Mouse (Mus musculus) G1E (cell line): ENCODE measurements at regions not wholly inside any gene's neighbourhood (a gene's known extent, or its start where the extent isn't known, plus 50 kb on each side); places are given as distances from the start of the nearest gene placed in this dataset.

Source experiments
- ATAC-seq: 2 replicates; pipeline ENCODE4 v1.8.0; 2016; ENCODE audit warnings: mild to moderate bottlenecking; ENCODE audit not compliant: insufficient number of reproducible peaks, poor library complexity, low FRiP score, severe bottlenecking; ENCODE audit errors: extremely low read depth
- DNase-seq: peaks from one replicate; pipeline ENCODE4 v3.0.0; 2012; ENCODE audit warnings: low spot score
- H3K27me3 ChIP-seq: 2 replicates; pipeline ENCODE4 v1.6.1; 2012; ENCODE audit warnings: mild to moderate bottlenecking, low read length, inconsistent platforms; ENCODE audit not compliant: insufficient read depth
- H3K36me3 ChIP-seq: replicated peaks from 2 replicates; pipeline ENCODE3; 2012; ENCODE audit warnings: mild to moderate bottlenecking, inconsistent platforms
- H3K4me1 ChIP-seq: 2 replicates; pipeline ENCODE4 v1.6.1; 2012; ENCODE audit warnings: low read depth, low read length, inconsistent platforms, mixed read lengths; ENCODE audit not compliant: insufficient read depth
- H3K4me3 ChIP-seq: 2 replicates; pipeline ENCODE4 v1.5.1; 2012; ENCODE audit warnings: low read depth, mild to moderate bottlenecking, inconsistent platforms, low read length, moderate library complexity, mixed read lengths
- H3K9me3 ChIP-seq: replicated peaks from 2 replicates; pipeline ENCODE4 v1.6.1; 2012; ENCODE audit warnings: inconsistent platforms
- CTCF ChIP-seq: IDR thresholded peaks from 2 replicates; pipeline ENCODE4 v1.5.1; 2012; ENCODE audit warnings: low read depth, low read length, inconsistent platforms, mixed read lengths
- GATA1 ChIP-seq: IDR thresholded peaks from 2 replicates; pipeline ENCODE4 v1.6.1; 2012; ENCODE audit warnings: borderline replicate concordance, low read length, inconsistent platforms, mixed read lengths
- GATA2 ChIP-seq: IDR thresholded peaks from 2 replicates; pipeline ENCODE4 v1.6.1; 2012; ENCODE audit warnings: low read depth, low read length, inconsistent platforms, borderline replicate concordance
- POLR2AphosphoS5 ChIP-seq: IDR thresholded peaks from 2 replicates; pipeline ENCODE4 v1.6.1; 2012; ENCODE audit warnings: low read depth, low read length, inconsistent platforms; ENCODE audit not compliant: insufficient replicate concordance
- TAL1 ChIP-seq: conservative IDR thresholded peaks from 2 replicates; pipeline ENCODE4 v1.6.1; 2012; ENCODE audit warnings: low read depth, low read length, inconsistent platforms, mixed read lengths

DNA sequence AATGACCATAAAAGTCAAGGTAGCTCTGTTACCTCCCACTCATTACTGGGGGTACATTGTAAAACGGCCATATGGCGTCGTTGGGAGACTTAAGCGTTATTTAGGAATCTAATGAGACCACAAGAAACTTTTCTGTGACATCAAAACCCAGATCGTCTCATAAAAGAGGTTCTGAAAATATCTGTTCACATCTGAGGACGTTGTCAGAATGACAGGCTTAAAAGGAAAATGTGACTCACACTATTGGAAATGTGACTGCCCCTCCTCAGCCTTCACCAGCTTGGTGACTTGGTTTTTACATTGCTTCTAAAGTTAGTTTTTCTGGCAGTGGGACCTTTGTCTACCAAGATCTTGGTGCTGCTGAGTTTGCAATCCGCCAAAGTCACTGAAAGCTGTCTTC lies 252.9 kb downstream of the Etnk1 start:
- Histone ChIP-seq H3K27me3 (no peaks in the 10 kb centered on the region), H3K4me1 (no peaks in the 10 kb centered on the region), H3K36me3 (no peaks in the 10 kb centered on the region), H3K9me3 (peaks cover 35% of the 10 kb centered on the region), H3K4me3 (no peak overlapping the region)
- TF ChIP-seq GATA1 = no peak
- no peak for TF ChIP-seq TAL1
- no peak for TF ChIP-seq POLR2AphosphoS5
- no peak for TF ChIP-seq CTCF
- no peak for TF ChIP-seq GATA2
- DNase-seq = no peak
- no peak for ATAC-seq

DNA sequence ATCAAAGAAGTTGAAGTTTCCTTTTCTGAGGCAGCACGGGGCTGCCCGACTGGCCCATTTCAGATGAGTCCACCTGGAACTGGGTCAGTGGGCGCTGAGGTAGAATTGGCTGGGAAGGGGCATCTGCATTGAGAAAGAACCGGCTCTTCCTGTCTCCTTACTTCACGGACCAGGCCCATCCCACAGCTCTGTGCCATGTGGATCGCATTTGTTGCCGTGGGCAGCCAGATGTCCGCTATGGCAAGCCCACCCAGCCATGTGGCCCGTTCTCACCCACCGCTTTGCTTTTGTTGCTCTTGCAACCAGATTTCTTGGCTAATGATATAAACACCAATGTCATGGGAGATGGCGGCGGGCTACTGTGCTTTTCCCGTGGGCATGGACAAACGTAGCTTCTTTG lies 256.0 kb downstream of the Etnk1 start:
- Histone ChIP-seq H3K9me3 (peaks cover 45% of the 10 kb centered on the region), H3K4me3 (no peak overlapping the region), H3K27me3 (no peaks in the 10 kb centered on the region), H3K4me1 (no peaks in the 10 kb centered on the region), H3K36me3 (no peaks in the 10 kb centered on the region)
- no peak for DNase-seq
- no peak for ATAC-seq
- TF ChIP-seq POLR2AphosphoS5 (no peak), GATA2 (no peak), TAL1 (no peak), CTCF (no peak), GATA1 (no peak)

DNA sequence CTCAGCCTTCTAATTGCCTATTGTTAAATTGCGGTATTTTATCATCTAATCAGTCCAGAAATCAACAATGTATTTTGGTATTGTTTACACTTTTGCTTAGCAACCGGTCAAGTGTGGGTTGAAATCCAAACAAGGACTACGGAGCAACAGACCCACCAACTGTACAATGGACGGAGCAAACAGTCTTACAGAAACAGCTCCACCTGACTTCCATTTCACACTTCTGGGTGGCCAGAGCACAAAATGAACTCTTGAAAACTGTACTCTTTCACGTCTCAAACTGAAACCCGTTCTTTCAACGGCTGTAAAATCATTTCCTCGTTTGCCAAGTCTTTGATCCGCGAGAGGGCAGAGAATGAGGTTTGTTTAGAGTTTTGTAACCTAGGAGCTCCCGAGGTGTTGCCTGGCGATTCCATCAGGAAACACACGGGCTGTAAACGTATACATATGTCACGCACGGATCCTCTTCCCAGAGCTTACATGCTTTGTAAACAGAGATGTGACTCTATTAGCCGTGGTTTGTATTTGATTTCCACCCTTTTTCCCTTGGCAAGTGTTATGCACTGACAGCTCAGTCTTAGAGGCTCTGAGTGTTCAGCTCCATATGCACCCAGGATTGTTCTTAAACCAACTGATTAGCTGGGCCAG lies 258.3 kb downstream of the Etnk1 start:
- no peak for TF ChIP-seq GATA2
- no peak for TF ChIP-seq TAL1
- no peak for TF ChIP-seq GATA1
- TF ChIP-seq CTCF = no peak
- no peak for TF ChIP-seq POLR2AphosphoS5
- Histone ChIP-seq H3K4me3 (no peak overlapping the region), H3K4me1 (no peaks in the 10 kb centered on the region), H3K9me3 (peaks cover 54% of the 10 kb centered on the region), H3K36me3 (no peaks in the 10 kb centered on the region), H3K27me3 (no peaks in the 10 kb centered on the region)
- DNase-seq (no peak), ATAC-seq (no peak)

DNA sequence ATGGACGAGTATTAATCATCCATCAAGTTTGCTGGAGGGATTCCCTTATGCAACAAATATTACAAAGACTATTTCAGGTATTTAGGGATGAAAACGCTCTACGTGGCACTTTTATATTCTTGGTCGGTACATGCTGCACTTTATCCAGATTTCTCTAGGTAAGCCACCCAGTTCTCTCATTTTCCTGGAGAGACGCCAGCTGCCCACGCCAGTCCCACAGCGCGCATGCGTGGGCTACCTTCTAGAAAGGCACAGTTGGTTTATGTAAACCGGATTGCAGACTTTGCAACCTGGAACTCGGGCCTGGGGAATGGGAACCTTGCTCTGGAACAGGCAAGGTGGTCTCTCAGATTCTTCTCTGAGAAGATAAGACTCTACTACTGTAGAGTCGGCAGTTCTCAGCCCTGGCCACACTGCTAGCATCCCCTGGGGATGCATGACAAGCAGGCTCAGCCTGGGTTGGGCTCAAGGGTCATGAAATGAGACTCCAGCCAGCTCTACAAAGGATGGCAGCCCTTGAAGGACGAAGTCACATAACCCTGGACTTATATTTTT lies 265.0 kb downstream of the Etnk1 start:
- H3K4me1 ChIP-seq = no peaks in the 10 kb centered on the region
- H3K4me3 ChIP-seq = no peak overlapping the region
- no peaks in the 10 kb centered on the region for H3K36me3 ChIP-seq
- DNase-seq (no peak), ATAC-seq (no peak)
- H3K27me3 ChIP-seq = no peaks in the 10 kb centered on the region
- H3K9me3 ChIP-seq = peaks cover 65% of the 10 kb centered on the region
- TF ChIP-seq GATA2 (no peak), TAL1 (no peak), POLR2AphosphoS5 (no peak), GATA1 (no peak), CTCF (no peak)

DNA sequence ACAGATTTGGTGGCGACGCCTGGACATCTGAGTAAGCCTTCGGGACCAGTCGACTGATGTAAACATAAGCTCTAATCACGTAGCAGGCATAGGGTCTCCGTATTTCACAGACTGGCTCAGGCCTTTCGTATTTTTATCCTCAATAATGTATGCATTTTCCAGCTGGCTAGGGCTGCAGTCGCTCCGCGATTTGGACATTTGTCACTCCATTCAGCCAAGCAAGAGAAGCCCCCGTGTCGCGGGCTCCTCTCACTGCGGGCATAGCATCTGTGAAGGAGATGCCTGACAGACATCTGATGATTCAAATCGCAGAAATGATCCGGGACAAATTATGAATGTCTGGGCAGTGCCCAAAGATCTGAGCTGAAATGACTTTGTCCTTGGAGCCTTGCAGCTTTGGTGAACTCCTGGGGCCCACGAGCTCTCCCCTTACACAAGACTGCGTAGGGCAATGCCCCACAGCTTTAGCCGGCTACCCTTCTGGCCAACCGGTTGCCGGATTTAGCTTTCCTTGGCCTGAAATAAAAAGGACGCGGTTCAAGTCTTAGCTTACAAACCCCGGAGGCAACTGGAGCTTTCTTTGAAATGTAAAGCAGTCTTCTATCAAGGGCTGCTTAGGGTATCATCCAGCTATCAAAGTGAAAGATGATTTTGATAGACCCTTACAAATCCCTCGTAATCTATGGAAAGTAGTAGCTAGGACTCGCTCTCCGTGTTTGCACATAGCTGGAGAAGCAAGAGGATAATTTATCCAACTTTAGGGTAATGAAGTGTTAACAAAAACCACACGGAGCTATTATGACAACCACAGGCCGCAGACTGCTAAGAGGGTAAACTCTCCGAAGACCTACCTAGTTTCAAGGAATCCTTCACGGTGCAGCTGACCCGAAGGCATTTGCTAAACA lies 270.6 kb downstream of the Etnk1 start:
- DNase-seq (no peak), ATAC-seq (no peak)
- no peaks in the 10 kb centered on the region for H3K27me3 ChIP-seq
- H3K9me3 ChIP-seq = peaks cover 66% of the 10 kb centered on the region
- TF ChIP-seq POLR2AphosphoS5 (no peak), TAL1 (no peak), GATA2 (no peak), CTCF (no peak), GATA1 (no peak)
- H3K4me3 ChIP-seq = no peak overlapping the region
- no peaks in the 10 kb centered on the region for H3K4me1 ChIP-seq
- no peaks in the 10 kb centered on the region for H3K36me3 ChIP-seq

DNA sequence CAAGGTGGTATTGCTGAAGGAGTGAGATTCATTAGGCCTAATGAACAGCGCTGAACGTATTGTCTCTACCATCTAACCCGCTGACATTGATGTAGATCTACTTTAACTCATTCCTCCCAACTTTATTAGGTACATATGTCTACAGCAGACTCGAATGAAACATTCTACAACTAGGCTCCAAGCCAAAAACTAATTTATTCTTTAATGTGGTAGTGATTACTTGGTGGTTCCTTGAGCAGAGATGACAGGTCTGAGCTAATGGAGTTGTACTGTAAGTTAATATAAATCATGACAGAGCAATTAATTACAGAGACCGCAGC lies 271.2 kb downstream of the Etnk1 start:
- H3K4me3 ChIP-seq = no peak overlapping the region
- ATAC-seq = no peak

More for the DNA sequence above, 271.2 kb downstream of the Etnk1 start:
- Histone ChIP-seq H3K27me3 (no peaks in the 10 kb centered on the region), H3K36me3 (no peaks in the 10 kb centered on the region), H3K9me3 (peaks cover 64% of the 10 kb centered on the region), H3K4me1 (no peaks in the 10 kb centered on the region)
- TF ChIP-seq GATA2 = no peak
- no peak for TF ChIP-seq TAL1
- no peak for TF ChIP-seq CTCF
- no peak for TF ChIP-seq GATA1
- no peak for TF ChIP-seq POLR2AphosphoS5
- no peak for DNase-seq
